Mouse (Mus musculus) right cerebral cortex, postnatal 14 days (tissue): ENCODE data around the gene 4430402I18Rik.
"Not testable (repeated sequence)": the region's sequence is repeated elsewhere in the genome, so short reads cannot be mapped to it uniquely, and the experiment has no call there.

Experiments used
- DNase-seq: peaks from one replicate; pipeline ENCODE4 v3.0.0; 2022

4430402I18Rik gene

DNA sequence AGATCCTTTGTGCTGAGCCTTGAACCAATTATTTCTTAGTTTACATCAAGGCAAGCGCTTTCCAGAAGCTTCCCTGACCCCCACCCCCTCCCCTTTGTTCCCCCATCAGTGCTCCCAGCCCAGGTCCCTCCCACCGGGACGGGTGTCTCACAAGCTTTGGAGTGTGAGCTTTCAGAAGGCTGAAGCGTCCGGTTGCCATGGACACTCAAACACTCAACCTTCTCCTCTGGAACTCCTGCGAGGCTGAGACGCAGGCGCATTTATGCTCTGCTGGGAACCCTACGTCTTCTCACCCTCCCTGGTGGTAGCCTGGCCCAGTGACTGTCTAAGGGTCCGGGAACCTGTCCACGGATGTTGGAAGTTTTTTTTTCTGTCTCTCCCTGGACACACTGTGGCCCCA, at the start of gene 4430402I18Rik:
4430402I18Rik (minus strand) TSS at position 149 of the 400 bp plus-strand sequence.
- peak; percentile 49 for DNase-seq

GRCm38 (mm10) chr19:29016786-29017185, 49.2 kb upstream of the 4430402I18Rik start:
- DNase-seq = no peak

DNA sequence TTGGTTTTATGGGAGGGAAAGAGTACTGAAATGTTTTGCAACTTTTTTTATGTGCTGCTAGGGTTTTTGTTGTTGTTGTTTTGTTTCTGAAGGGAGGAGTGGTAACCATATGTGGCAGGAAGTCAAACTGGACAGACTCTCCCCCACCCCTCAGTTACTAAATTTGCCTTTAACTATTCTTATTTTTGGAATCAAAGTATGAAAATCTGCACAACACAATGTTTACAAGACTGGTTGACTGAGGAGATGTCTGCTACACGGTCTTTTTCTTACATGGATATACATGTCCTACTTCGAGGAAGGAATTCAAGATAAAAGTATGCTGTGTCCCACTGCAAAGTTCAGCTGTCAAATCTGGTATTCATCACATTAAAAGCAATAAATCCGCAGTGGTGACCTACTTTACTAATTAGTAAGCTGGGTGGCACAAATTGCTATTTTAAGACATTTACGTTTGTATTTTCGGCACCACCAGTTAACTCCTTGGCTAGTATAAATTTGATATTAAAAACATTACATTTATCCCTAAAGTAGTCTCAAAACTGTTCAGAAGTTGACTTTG, 48.7 kb upstream of the 4430402I18Rik start:
- DNase-seq = no peak

DNA sequence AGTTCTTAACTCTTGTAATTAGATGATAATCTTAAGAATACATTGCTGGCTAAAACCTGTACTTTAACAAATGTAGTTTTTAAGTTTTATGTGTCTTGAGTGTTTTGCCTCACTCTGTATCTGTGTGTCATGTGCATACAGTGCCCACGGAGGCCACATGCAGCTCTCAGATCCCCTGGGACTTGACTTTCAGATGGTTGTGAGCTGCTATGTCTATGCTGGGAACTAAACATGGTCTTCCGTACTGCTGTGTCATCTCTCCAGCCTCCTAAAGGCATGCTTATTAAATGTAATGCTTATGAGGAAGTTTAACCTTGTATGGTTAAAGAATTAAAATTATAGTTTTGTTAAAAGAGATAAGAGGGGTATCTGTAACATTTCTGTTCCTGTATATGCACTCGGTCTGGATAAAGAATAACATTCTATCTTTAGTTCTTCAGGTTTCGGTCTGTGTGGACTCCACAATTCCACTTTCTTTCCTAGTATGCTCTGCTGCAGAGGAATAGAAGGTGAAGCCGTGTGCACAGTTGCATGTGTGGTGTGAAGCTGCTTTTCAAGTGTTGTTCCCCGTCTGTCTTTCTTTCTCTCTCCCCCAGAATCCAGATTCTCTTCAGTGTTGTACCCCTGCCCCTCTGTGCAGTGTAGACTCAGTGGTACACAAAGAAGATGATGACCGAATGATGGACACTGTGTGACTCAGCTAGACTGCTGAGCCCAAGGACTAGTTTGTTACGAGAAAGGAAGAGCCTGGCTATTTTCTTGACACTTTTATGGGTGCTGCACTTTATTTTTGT, 48.0 kb upstream of the 4430402I18Rik start:
- DNase-seq = no peak

GRCm38 (mm10) chr19:29014466-29015055, 47.0 kb upstream of the 4430402I18Rik start:
- DNase-seq = no peak

DNA sequence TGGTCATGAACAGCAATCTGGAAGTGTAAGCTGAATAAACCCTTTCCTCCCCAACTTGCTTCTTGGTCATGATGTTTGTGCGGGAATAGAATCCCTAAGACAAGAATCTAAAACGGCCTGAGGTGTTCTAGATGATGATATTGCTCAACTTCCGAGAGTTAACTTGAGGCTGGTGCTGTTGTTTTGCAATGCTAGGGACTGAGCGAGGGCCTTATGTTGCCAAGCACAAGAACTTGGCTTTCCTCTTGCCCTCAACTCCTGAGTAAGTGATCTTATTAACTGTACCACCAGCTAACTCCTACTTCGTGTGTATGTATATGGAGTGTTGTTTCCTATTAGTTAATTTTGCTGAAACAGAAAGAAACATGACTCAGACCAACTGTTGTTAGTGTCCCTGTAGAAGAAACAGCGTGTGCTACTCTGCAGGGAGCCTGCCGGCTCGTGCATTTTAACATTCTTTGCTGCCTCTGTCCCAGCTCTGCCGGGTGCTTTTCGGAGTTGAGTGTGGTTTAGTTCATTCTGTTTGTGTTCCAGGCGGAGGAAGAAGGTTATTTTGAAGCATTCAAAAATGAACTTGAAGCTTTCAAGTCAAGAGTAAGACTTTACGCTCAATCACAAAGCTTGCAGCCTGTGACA, 43.9 kb upstream of the 4430402I18Rik start:
- DNase-seq = no peak

- DNase-seq = no peak
Measured at GRCm38 (mm10) chr19:29009046-29009445, 41.4 kb upstream of the 4430402I18Rik start.

- no peak for DNase-seq
Measured at GRCm38 (mm10) chr19:29008069-29008706, 40.6 kb upstream of the 4430402I18Rik start.

GRCm38 (mm10) chr19:29000321-29000720, 32.7 kb upstream of the 4430402I18Rik start:
- DNase-seq = not testable (repeated sequence)

- DNase-seq = no peak
Measured at GRCm38 (mm10) chr19:28997976-28998630, 30.5 kb upstream of the 4430402I18Rik start.

DNA sequence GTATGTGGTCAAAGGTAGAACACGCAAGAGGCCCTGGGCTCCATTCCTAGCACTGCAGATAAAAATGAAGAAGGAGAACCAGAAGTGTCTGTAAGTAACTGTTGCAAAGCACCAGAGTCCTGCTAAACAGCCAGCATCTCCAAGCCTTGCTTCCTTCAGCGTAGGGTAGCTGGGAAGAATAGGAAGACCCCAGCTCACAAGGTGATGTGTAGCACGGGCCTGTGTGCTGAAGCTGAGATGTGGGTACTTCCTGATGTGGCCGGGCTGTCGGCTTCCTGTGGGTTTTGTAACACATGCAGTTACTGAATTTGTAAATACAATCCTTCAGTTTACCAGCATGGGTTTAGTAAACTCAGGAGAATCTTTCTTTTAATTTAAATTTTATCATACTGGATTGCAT, 27.8 kb upstream of the 4430402I18Rik start:
- DNase-seq = no peak

DNA sequence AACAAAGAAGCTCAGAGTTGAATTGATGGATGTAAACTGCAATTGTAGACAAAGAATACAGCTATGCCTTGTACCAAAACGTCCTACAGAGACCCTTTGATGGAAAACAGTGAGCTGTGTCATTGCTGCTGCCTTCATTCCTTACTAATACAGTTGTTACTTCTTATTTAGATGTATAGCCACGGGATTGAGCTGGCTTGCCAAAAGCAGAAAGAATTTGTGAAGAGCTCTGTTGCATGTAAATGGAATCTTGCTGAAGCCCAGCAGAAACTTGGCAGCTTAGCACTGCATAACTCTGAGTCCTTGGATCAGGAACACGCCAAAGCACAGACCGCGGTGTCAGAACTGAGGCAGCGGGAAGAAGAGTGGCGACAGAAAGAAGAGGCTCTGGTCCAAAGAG, 27.3 kb upstream of the 4430402I18Rik start:
- no peak for DNase-seq

- DNase-seq = no peak
Measured at GRCm38 (mm10) chr19:28991391-28991790, 23.8 kb upstream of the 4430402I18Rik start.

- peak; percentile 19 for DNase-seq
Measured at GRCm38 (mm10) chr19:28990590-28991221, 23.1 kb upstream of the 4430402I18Rik start.

DNA sequence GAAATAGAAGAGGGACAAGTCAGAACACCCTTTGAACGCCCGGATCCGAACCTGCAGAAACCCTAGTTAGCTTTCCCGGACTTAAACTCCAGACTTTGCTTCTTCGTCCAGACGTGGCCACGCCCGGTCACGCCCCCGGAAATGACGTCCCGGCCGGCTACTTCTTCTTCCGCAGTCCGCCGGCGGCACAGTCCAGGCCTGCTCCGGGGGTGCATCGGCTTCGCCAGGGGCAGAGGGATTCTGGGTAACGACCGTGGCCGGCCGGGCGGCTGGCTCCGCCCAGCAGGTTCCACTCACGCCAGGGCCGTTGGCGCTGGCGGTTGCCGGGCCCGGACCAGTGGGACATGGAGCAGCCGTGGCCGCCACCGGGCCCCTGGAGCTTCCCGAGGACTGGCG, 22.6 kb upstream of the 4430402I18Rik start, which contains the start of gene Cdc37l1:
Cdc37l1 (plus strand) TSS at position 159 of the 396 bp plus-strand sequence.
- DNase-seq = peak; percentile 98

DNA sequence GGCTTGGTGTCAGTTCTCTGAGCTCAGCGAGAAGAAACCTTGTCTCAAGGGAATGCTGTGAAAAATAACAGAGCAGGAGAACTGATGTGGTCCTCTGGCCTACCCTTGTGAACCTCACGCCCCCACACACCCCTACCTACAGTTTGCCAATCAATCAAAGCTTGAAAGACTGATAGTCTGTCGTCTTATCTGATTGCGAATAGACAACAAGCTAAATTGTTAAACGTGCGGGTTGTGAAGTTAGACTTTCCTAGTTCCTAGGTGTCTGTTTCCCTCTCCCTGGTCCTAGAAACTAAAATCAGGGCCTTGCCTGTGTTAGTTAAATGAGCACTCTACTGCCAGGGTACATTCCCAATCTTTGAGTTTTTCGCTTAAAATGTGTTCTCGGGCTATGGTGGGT, 21.9 kb upstream of the 4430402I18Rik start:
- no peak for DNase-seq

DNA sequence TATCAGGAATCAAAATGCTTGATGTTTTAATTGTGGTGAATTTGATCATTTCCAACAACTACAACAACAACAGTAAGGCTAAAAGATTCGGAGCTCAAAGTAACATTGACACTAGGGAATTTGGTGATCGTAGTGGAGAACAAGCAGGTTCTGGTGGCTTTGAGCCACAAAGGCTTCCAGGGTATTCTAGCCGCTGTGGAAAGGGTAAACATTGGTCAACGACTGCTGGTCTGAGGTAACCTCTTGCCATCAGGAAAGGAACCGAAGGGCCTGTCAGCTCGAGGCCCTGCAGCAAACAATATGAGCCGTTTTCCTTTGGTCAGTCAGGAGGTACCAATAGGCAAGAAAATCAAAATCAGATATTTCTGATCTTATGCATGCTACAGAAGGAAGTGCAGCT, 15.0 kb upstream of the 4430402I18Rik start:
- no peak for DNase-seq

DNA sequence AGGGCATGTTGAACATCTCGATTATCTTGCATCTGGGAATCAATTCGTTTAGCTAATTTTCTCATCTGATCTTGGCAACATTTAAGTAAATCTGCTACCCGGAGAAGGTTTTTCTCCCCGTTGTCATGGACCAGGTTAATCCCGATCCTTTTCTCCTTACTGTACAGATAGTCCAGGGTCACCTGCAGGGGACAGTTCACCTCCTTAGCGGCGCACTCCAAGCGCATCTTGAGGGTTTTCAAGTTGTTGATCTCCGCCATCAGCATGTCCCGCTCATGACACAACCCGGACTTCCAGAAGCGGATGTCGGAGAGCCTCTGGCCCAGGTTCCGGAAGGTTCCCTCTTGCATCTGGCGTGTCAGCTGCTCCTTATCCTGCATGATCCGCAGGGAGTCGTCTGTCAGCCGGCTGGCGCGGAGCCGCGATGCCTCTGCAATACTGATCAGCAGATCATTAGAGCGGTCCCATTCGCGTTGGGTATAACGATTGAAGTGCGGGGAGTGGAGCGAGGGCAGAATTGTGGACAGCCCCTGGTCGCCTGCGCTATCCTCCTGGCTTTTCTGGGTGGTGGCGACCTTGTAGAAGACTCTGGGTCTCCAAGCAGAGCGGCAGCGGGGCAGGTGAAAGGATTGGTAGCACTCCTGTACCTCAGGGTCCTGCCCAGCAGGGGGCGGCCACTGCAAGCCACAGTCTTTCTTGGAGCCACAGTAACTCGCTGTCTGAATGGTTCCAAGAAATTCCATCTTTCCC, 7.4 kb upstream of the 4430402I18Rik start:
- peak; percentile 77 for DNase-seq

- DNase-seq = no peak
Measured at GRCm38 (mm10) chr19:28970251-28970650, 2.7 kb upstream of the 4430402I18Rik start.

DNA sequence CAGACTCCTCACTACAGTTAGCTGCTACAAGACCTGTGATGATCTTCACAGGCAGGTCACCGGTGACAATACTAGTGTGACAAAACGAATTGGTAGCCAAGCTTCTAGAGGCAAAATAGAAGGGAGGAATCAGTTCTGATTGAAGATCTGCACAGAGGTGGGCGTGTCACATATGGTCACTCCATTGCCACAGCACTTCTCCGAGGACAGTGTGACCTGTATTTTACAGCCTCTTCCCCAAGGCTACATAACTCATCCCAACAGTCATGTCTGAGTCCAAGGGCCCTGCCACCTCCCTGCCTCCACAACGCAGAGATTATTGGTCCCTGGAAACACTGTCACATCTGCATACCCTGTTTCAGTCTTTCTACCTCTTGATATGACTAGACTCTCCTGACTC, 1.6 kb upstream of the 4430402I18Rik start:
- no peak for DNase-seq

- DNase-seq = no peak
Measured at GRCm38 (mm10) chr19:28968178-28968577, 578 bp upstream of the 4430402I18Rik start.
